Comparison of ENCODE assay signal across 21 mouse cellular contexts in the genomic region with DNA sequence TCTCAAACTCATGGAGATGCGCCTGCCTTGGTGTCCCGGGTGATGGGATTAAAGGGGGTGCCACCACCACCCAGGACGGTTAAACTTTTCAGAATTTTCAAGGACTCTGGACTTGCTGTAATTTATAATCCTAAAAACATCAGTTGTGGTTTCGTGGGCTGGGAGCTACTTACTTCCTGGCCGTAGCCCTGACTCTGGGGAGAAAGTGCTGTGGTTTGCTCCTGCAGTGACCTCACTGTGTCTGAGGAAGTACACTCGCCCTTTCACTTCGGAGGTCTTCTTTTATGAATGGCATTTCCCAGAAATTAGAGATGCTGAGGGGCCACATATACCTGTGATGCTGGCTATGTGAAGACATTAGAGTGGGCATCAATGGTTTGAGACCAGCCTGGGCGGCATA. TPM values are rescaled to one million over a fixed set of nuclear protein-coding genes. Genes with fewer than 3 reads are reported as not detected.
DNase-seq lines count a peak whose midpoint lies in the region; ATAC-seq and TF ChIP-seq lines count a peak whose summit lies in the region.
"Had no signal": no experiment of that assay in that cellular context is flagged by ENCODE, and none has a peak within 500 bp of the region (broad histone marks: within the 10 kb centered on the region; RNA-seq: fewer than 3 reads in every experiment).

No protein-coding gene starts in this region.

- no peak overlapping the region for H3K27ac ChIP-seq in CH12.LX (ENCODE audit: insufficient read depth, low read depth)
- H3K27ac ChIP-seq in liver, postnatal 0 days (ENCODE audit: low read depth) = no peak overlapping the region
- H3K27ac ChIP-seq in midbrain, embryonic 11.5 days (ENCODE audit: low read depth, low read length) = no peak overlapping the region
- H3K27ac ChIP-seq in midbrain, postnatal 0 days (ENCODE audit: low read depth, low read length) = no peak overlapping the region
- H3K27ac ChIP-seq: embryonic facial prominence, embryonic 13.5 days; hindbrain, embryonic 12.5 days; limb, embryonic 15.5 days; neural tube, embryonic 15.5 days; stomach, embryonic 15.5 days had no signal

- peaks cover 0 to 14% of the 10 kb centered on the region in 2 experiments; a peak in 2 of 4 replicates for H3K4me1 ChIP-seq in CH12.LX (ENCODE audit: control insufficient read depth in 1 of 2, insufficient read depth in 2 of 2)
- 0 out of 2 replicates have a peak, but pooled peaks cover under 1% of the 10 kb centered on the region for H3K4me1 ChIP-seq in liver, postnatal 0 days (ENCODE audit: insufficient read depth)
- H3K4me1 ChIP-seq in midbrain, embryonic 11.5 days (ENCODE audit: control insufficient read depth, insufficient read depth, low read length) = no peaks in the 10 kb centered on the region
- no peaks in the 10 kb centered on the region for H3K4me1 ChIP-seq in midbrain, postnatal 0 days (ENCODE audit: insufficient read depth, low read length)
- H3K4me1 ChIP-seq: embryonic facial prominence, embryonic 13.5 days; hindbrain, embryonic 12.5 days; limb, embryonic 15.5 days; neural tube, embryonic 15.5 days; stomach, embryonic 15.5 days had no signal

- no peak for DNase-seq in CH12.LX (ENCODE audit: extremely low read depth)
- DNase-seq in liver, postnatal 0 days = no peak
- DNase-seq in natural killer cell, adult 2 months (ENCODE audit: low spot score in 2 of 2) = no peak
- no peak for DNase-seq in midbrain, embryonic 11.5 days (ENCODE audit: low spot score, missing footprints)
- no peak for DNase-seq in midbrain, postnatal 0 days (ENCODE audit: low spot score)
- DNase-seq: cerebellum, adult 9-10 months; forebrain, postnatal 0 days; heart, postnatal 10 days; kidney, adult 8-10 months; kidney, postnatal 36 days; right cerebral cortex, postnatal 25 days; thymus, adult 2 months had no signal

- no peak overlapping the region for H3K4me3 ChIP-seq in CH12.LX (replicated peaks in 1 of 3; ENCODE audit: low read depth in 2 of 3, low read length in 2 of 3, poor library complexity in 1 of 3)
- H3K4me3 ChIP-seq in liver, postnatal 0 days (ENCODE audit: low read depth, low read length) = no peak overlapping the region
- H3K4me3 ChIP-seq in myocyte = no peak overlapping the region
- no peak overlapping the region for H3K4me3 ChIP-seq in midbrain, embryonic 11.5 days (ENCODE audit: low read depth, low read length)
- no peak overlapping the region for H3K4me3 ChIP-seq in midbrain, postnatal 0 days (ENCODE audit: low read depth, low read length)
- H3K4me3 ChIP-seq: embryonic facial prominence, embryonic 13.5 days; hindbrain, embryonic 12.5 days; limb, embryonic 15.5 days; neural tube, embryonic 15.5 days; stomach, embryonic 15.5 days had no signal

- H3ac ChIP-seq in myocyte (ENCODE audit: control insufficient read depth, insufficient read length) = no peak overlapping the region

- H3K79me2 ChIP-seq in CH12.LX (replicated peaks; ENCODE audit: control insufficient read depth, extremely low read depth, insufficient read depth, poor library complexity, severe bottlenecking) (no peaks in the 10 kb centered on the region), myocyte (ENCODE audit: control insufficient read depth, insufficient read depth) (no peaks in the 10 kb centered on the region)

- H3K27me3 ChIP-seq in CH12.LX (replicated peaks) (no peaks in the 10 kb centered on the region), myocyte (ENCODE audit: control insufficient read depth, insufficient read depth, insufficient read length) (no peaks in the 10 kb centered on the region)
- H3K27me3 ChIP-seq in liver, postnatal 0 days (ENCODE audit: insufficient read depth, low read length) = no peaks in the 10 kb centered on the region
- H3K27me3 ChIP-seq in midbrain, embryonic 11.5 days (ENCODE audit: control insufficient read depth, insufficient read depth, low read length) = no peaks in the 10 kb centered on the region
- H3K27me3 ChIP-seq in midbrain, postnatal 0 days (ENCODE audit: insufficient read depth, low read length) = no peaks in the 10 kb centered on the region
- H3K27me3 ChIP-seq: embryonic facial prominence, embryonic 13.5 days; hindbrain, embryonic 12.5 days; limb, embryonic 15.5 days; neural tube, embryonic 15.5 days; stomach, embryonic 15.5 days had no signal

- TF ChIP-seq CTCF in CH12.LX (conservative IDR thresholded peaks at IDR 0.05 in 1 of 2, IDR thresholded peaks at IDR 0.05 in 1 of 2; ENCODE audit: low read depth in 2 of 2, low read length in 2 of 2) = no peak
- no peak for TF ChIP-seq CTCF in liver, postnatal 0 days (IDR thresholded peaks at IDR 0.05; ENCODE audit: low read depth)
- TF ChIP-seq CTCF in midbrain, postnatal 0 days (IDR thresholded peaks at IDR 0.05) = no peak

- H3K4me2 ChIP-seq in CH12.LX (ENCODE audit: insufficient read depth, low read depth, poor library complexity, severe bottlenecking) (0 out of 2 replicates have a peak overlapping the region, but pooled peaks have one; percentile 23), myocyte (ENCODE audit: low read depth) (peak overlapping the region; percentile 60)
- H3K4me2 ChIP-seq in liver, postnatal 0 days (ENCODE audit: low read depth, low read length) = peak overlapping the region; percentile 44
- H3K4me2 ChIP-seq in midbrain, embryonic 11.5 days = no peak overlapping the region
- no peak overlapping the region for H3K4me2 ChIP-seq in midbrain, postnatal 0 days (ENCODE audit: low read depth, low read length, poor library complexity, severe bottlenecking)
- H3K4me2 ChIP-seq: embryonic facial prominence, embryonic 13.5 days; heart, embryonic 11.5 days; hindbrain, embryonic 12.5 days; limb, embryonic 15.5 days; neural tube, embryonic 15.5 days; stomach, embryonic 15.5 days had no signal

- H3K9me3 ChIP-seq in CH12.LX (replicated peaks; ENCODE audit: low read length) = no peaks in the 10 kb centered on the region
- H3K9me3 ChIP-seq in liver, postnatal 0 days (ENCODE audit: low read length) = no peaks in the 10 kb centered on the region
- no peaks in the 10 kb centered on the region for H3K9me3 ChIP-seq in midbrain, embryonic 11.5 days (ENCODE audit: control insufficient read depth, low read length)
- no peaks in the 10 kb centered on the region for H3K9me3 ChIP-seq in midbrain, postnatal 0 days (ENCODE audit: low read length)
- H3K9me3 ChIP-seq: embryonic facial prominence, embryonic 13.5 days; hindbrain, embryonic 12.5 days; limb, embryonic 15.5 days; neural tube, embryonic 15.5 days; stomach, embryonic 15.5 days had no signal

- no peak for TF ChIP-seq RAD21 in CH12.LX (IDR thresholded peaks at IDR 0.05; ENCODE audit: low read depth, low read length)

- peak; percentile 90 for ATAC-seq in common myeloid progenitor, adult 5-6 weeks (replicated peaks; ENCODE audit: low read depth, poor library complexity, severe bottlenecking)
- ATAC-seq in liver, postnatal 0 days = no peak
- ATAC-seq in midbrain, embryonic 11.5 days (ENCODE audit: low FRiP score) = no peak
- ATAC-seq in midbrain, postnatal 0 days (ENCODE audit: low FRiP score) = no peak
- ATAC-seq: forebrain, postnatal 0 days; inflammation-experienced regulatory T-cells, adult 6 months had no signal

- 30% methylated on average over 8 of the region's 8 CpGs for WGBS in liver, postnatal 0 days (ENCODE audit: insufficient replicate concordance)
- 91% methylated on average over 8 of the region's 8 CpGs for WGBS in midbrain, embryonic 11.5 days
- WGBS in midbrain, postnatal 0 days = 88% methylated on average over 8 of the region's 8 CpGs

- TF ChIP-seq POLR2A in CH12.LX (IDR thresholded peaks at IDR 0.05; ENCODE audit: low read depth, low read length) (no peak), myocyte (IDR thresholded peaks at IDR 0.05; ENCODE audit: insufficient read length, low read depth) (no peak)

- dilution Hi-C loops in CH12.LX (cut with MboI; ENCODE audit: extremely low pct_ligation_motif_present, extremely low pct_unique_long_range_greater_than_20kb, low sequenced_read_pairs) = no loop called here

- no peak overlapping the region for H3K9ac ChIP-seq in CH12.LX (ENCODE audit: insufficient read depth, low read depth)
- H3K9ac ChIP-seq in liver, postnatal 0 days (replicated peaks) = no peak overlapping the region
- no peak overlapping the region for H3K9ac ChIP-seq in midbrain, embryonic 11.5 days (ENCODE audit: low read length)
- no peak overlapping the region for H3K9ac ChIP-seq in midbrain, postnatal 0 days (replicated peaks; ENCODE audit: low read length, poor library complexity, severe bottlenecking)
- H3K9ac ChIP-seq: embryonic facial prominence, embryonic 13.5 days; forebrain, postnatal 0 days; hindbrain, embryonic 12.5 days; limb, embryonic 15.5 days; neural tube, embryonic 15.5 days; stomach, embryonic 15.5 days had no signal

- no peak for TF ChIP-seq EP300 in CH12.LX (IDR thresholded peaks at IDR 0.05; ENCODE audit: low read length)
- TF ChIP-seq EP300 in liver, postnatal 0 days (IDR thresholded peaks at IDR 0.05; ENCODE audit: low read depth) = no peak

- peaks cover 0 to 4% of the 10 kb centered on the region in 2 experiments for H3K36me3 ChIP-seq in CH12.LX (replicated peaks in 1 of 2; ENCODE audit: control insufficient read depth in 1 of 2, insufficient read depth in 1 of 2, low read length in 1 of 2)
- H3K36me3 ChIP-seq in liver, postnatal 0 days (replicated peaks; ENCODE audit: insufficient read depth, low read length) = no peaks in the 10 kb centered on the region
- H3K36me3 ChIP-seq in myocyte (ENCODE audit: control insufficient read depth, insufficient read depth) = peaks cover 11% of the 10 kb centered on the region
- peaks cover 4% of the 10 kb centered on the region for H3K36me3 ChIP-seq in midbrain, embryonic 11.5 days (ENCODE audit: control insufficient read depth, insufficient read depth, low read length)
- no peaks in the 10 kb centered on the region for H3K36me3 ChIP-seq in midbrain, postnatal 0 days (ENCODE audit: insufficient read depth, low read length)
- H3K36me3 ChIP-seq: embryonic facial prominence, embryonic 13.5 days; limb, embryonic 15.5 days; stomach, embryonic 15.5 days had no signal

- in situ Hi-C loops in CH12.LX (cut with MboI; ENCODE audit: low pct_ligation_motif_present, low pct_unique_long_range_greater_than_20kb, low sequenced_read_pairs) = no loop called here

RNA-seq across cellular contexts. Expression of a gene that starts 20.2 kb away (rescaled TPM):
- total RNA-seq in CH12.LX (2012; rRNA removed) = 44.3 and 50.2 TPM in 2 replicates
- total RNA-seq in CH12.LX (2014; rRNA removed) = 77.0 and 82.8 TPM in 2 replicates
- 82.8 and 85.2 TPM in 2 replicates for polyA plus RNA-seq in CH12.LX (2012; ENCODE audit: insufficient read length, low read depth)
- 75.3 and 86.6 TPM in 2 replicates for total RNA-seq in common myeloid progenitor, adult 5-6 weeks (2017)
- 7.9 and 9.2 TPM in 2 replicates for polyA plus RNA-seq in liver, postnatal 0 days (2015; fragmentation: Nextera tagmentation; extraction: Ambion mirVana)
- 10.3 TPM for polyA plus RNA-seq in myocyte (2012; fragmentation: generic; extraction: Trizol)
- 41.2 and 45.1 TPM in 2 replicates for polyA plus RNA-seq in midbrain, embryonic 11.5 days (2014; fragmentation: Nextera tagmentation; extraction: Ambion mirVana)
- 17.9 and 22.6 TPM in 2 replicates for total RNA-seq in midbrain, postnatal 0 days (2014; rRNA removed)
- polyA plus RNA-seq in midbrain, postnatal 0 days (2015; fragmentation: Nextera tagmentation; extraction: Ambion mirVana) = 7.8 and 8.5 TPM in 2 replicates

RNA-seq across cellular contexts. Expression of a gene that starts 20.9 kb away (rescaled TPM):
- total RNA-seq in CH12.LX (2012; rRNA removed) (223 and 264 TPM in 2 replicates), CH12.LX (2014; rRNA removed) (277 and 315 TPM in 2 replicates)
- polyA plus RNA-seq in CH12.LX (2012; ENCODE audit: insufficient read length, low read depth) (485 and 620 TPM in 2 replicates), myocyte (2012; fragmentation: generic; extraction: Trizol) (361 TPM)
- 290 and 371 TPM in 2 replicates for total RNA-seq in common myeloid progenitor, adult 5-6 weeks (2017)
- polyA plus RNA-seq in liver, postnatal 0 days (2015; fragmentation: Nextera tagmentation; extraction: Ambion mirVana) = 805 and 808 TPM in 2 replicates
- polyA plus RNA-seq in midbrain, embryonic 11.5 days (2014; fragmentation: Nextera tagmentation; extraction: Ambion mirVana) = 778 and 822 TPM in 2 replicates
- total RNA-seq in midbrain, postnatal 0 days (2014; rRNA removed) = 124 and 125 TPM in 2 replicates
- 880 and 907 TPM in 2 replicates for polyA plus RNA-seq in midbrain, postnatal 0 days (2015; fragmentation: Nextera tagmentation; extraction: Ambion mirVana)

RNA-seq across cellular contexts. Expression of a gene that starts 40.6 kb away (rescaled TPM):
- 0.08 TPM in 2 replicates for total RNA-seq in CH12.LX (2012; rRNA removed)
- total RNA-seq in CH12.LX (2014; rRNA removed) = not detected in 2 replicates
- polyA plus RNA-seq in CH12.LX (2012; ENCODE audit: insufficient read length, low read depth) = 0.09 and 0.10 TPM in 2 replicates
- total RNA-seq in common myeloid progenitor, adult 5-6 weeks (2017) = 0.37 TPM in 1 of 2 replicates, not detected in the other
- polyA plus RNA-seq in liver, postnatal 0 days (2015; fragmentation: Nextera tagmentation; extraction: Ambion mirVana) = 2.9 and 3.2 TPM in 2 replicates
- 37.2 TPM for polyA plus RNA-seq in myocyte (2012; fragmentation: generic; extraction: Trizol)
- 95.1 and 102 TPM in 2 replicates for polyA plus RNA-seq in midbrain, embryonic 11.5 days (2014; fragmentation: Nextera tagmentation; extraction: Ambion mirVana)
- 26.8 and 29.3 TPM in 2 replicates for total RNA-seq in midbrain, postnatal 0 days (2014; rRNA removed)
- polyA plus RNA-seq in midbrain, postnatal 0 days (2015; fragmentation: Nextera tagmentation; extraction: Ambion mirVana) = 20.8 and 21.8 TPM in 2 replicates

Comparison
In these comparisons a context has a peak if more than half of its experiments do, and no peak if none do; other contexts are left out.
1. H3K4me2 ChIP-seq: peak in CH12.LX (single experiment), liver, postnatal 0 days (single experiment) and myocyte (single experiment); none in midbrain, embryonic 11.5 days (single experiment) and midbrain, postnatal 0 days (single experiment).